In the genomic region with DNA sequence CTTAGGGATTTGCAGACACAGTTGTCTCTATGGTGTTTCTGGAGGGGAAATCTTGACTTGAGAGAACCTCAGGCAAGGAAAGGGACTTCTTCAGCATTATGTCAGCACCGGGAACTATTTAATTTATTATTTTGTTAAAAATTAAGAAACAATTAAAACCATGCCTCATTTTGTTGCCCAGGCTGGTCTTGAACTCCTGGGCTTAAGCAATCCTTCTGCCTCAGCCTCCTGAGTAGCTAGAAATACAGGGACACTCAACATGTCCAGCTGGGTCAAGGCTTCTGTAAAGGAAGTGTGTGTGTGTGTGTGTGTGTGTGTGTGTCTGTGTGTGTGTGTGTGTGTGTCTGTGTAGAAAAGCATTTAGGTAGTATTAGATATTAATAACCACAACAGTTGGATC, we compare ENCODE assay signal across 20 mouse cellular contexts.
"Had no signal": no experiment of that assay in that cellular context is flagged by ENCODE, and none has a peak within 500 bp of the region (broad histone marks: within the 10 kb centered on the region; RNA-seq: fewer than 3 reads in every experiment).

No protein-coding gene starts in this region.

- ATAC-seq: hindbrain, embryonic 16.5 days; hindbrain, postnatal 0 days; inflammation-experienced regulatory T-cells, adult 6 months; intestine, embryonic 15.5 days; intestine, embryonic 16.5 days; intestine, postnatal 0 days had no signal

- DNase-seq: heart, postnatal 10 days; heart, postnatal 14 days; heart, postnatal 36 days; heart, postnatal 4 days; kidney, adult 11 months; kidney, adult 18-20 months; kidney, adult 2 months; kidney, adult 8-10 months; kidney, adult 9 months; kidney, postnatal 14 days; kidney, postnatal 25 days; kidney, postnatal 36 days; layer of hippocampus, adult 9-11 months; layer of hippocampus, postnatal 36 days had no signal
